Mouse (Mus musculus): Measurements from ENCODE around the gene Uba7. TPM values are rescaled to one million over a fixed set of nuclear protein-coding genes. Genes with fewer than 3 reads are reported as not detected.
A peak's percentile ranks its signal among the peaks of the same experiment; 100 is the strongest.

The Uba7 gene
- polyA plus RNA-seq, 1 experiment from 2014 or later: 24.1 TPM

GRCm38 (mm10) chr9:107959896-107960295, 15.4 kb upstream of the Uba7 start:
- peaks cover 15% of the 10 kb centered on the region; the same call in 1 of the 2 replicates for H3K36me3 ChIP-seq (ENCODE audit: control insufficient read depth, insufficient read depth)
- H3K9ac ChIP-seq (ENCODE audit: low read length): no peak overlapping the region
- H3K9me3 ChIP-seq (replicated peaks; ENCODE audit: control insufficient read depth, low read length): no peaks in the 10 kb centered on the region
- H3K27me3 ChIP-seq (ENCODE audit: control insufficient read depth, insufficient read depth, low read length): no peaks in the 10 kb centered on the region
- no peak overlapping the region for H3K27ac ChIP-seq (ENCODE audit: low read length)
- 71% methylated on average over 6 of the region's 6 CpGs for WGBS
- no peak overlapping the region for H3K4me3 ChIP-seq (ENCODE audit: low read length)
- ATAC-seq (replicated peaks; ENCODE audit: extremely low read depth, insufficient read depth, low FRiP score): no peak
- H3K4me1 ChIP-seq (ENCODE audit: control insufficient read depth, insufficient read depth, low read length): no peaks in the 10 kb centered on the region
- H3K4me2 ChIP-seq (ENCODE audit: low read depth, low read length): no peak overlapping the region

GRCm38 (mm10) chr9:107960928-107961327, 14.4 kb upstream of the Uba7 start:
- H3K4me1 ChIP-seq (ENCODE audit: control insufficient read depth, insufficient read depth, low read length): no peaks in the 10 kb centered on the region
- H3K27me3 ChIP-seq (ENCODE audit: control insufficient read depth, insufficient read depth, low read length): no peaks in the 10 kb centered on the region
- H3K4me2 ChIP-seq (ENCODE audit: low read depth, low read length): no peak overlapping the region
- ATAC-seq (replicated peaks; ENCODE audit: extremely low read depth, insufficient read depth, low FRiP score): no peak
- no peak overlapping the region for H3K27ac ChIP-seq (ENCODE audit: low read length)
- H3K9ac ChIP-seq (ENCODE audit: low read length): no peak overlapping the region
- H3K4me3 ChIP-seq (ENCODE audit: low read length): no peak overlapping the region
- H3K36me3 ChIP-seq (ENCODE audit: control insufficient read depth, insufficient read depth): peaks cover 15% of the 10 kb centered on the region; the same call in 1 of the 2 replicates
- H3K9me3 ChIP-seq (replicated peaks; ENCODE audit: control insufficient read depth, low read length): no peaks in the 10 kb centered on the region
- WGBS: 71% methylated on average over 4 of the region's 4 CpGs

GRCm38 (mm10) chr9:107961351-107961762, 13.9 kb upstream of the Uba7 start:
- Histone ChIP-seq H3K27ac (ENCODE audit: low read length) (no peak overlapping the region), H3K9me3 (replicated peaks; ENCODE audit: control insufficient read depth, low read length) (no peaks in the 10 kb centered on the region), H3K4me2 (ENCODE audit: low read depth, low read length) (no peak overlapping the region), H3K4me1 (ENCODE audit: control insufficient read depth, insufficient read depth, low read length) (no peaks in the 10 kb centered on the region), H3K27me3 (ENCODE audit: control insufficient read depth, insufficient read depth, low read length) (no peaks in the 10 kb centered on the region), H3K36me3 (ENCODE audit: control insufficient read depth, insufficient read depth) (peaks cover 15% of the 10 kb centered on the region; the same call in 1 of the 2 replicates), H3K9ac (ENCODE audit: low read length) (no peak overlapping the region), H3K4me3 (ENCODE audit: low read length) (no peak overlapping the region)
- 83% methylated on average over 10 of the region's 10 CpGs for WGBS
- ATAC-seq (replicated peaks; ENCODE audit: extremely low read depth, insufficient read depth, low FRiP score): no peak

DNA sequence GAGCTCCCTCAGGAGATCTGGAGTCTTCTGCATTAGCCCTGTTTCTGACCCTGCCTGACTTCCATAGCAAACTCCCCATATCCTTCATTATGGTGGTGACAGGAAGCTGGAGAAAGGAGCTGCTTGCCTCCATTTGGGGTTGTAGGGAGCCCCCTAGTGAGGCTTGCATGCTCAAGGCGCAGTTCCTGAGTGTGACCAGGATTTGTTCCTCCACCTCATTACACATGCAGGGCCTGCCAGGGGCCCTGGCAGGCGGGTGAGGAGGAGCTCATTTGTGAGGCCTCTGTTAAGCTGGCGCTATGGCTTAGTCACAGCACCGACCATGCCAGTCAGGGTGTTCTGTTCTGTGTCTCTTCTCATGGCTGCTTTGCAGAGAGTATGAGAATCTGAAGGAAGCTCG, 13.4 kb upstream of the Uba7 start:
- no peak overlapping the region for H3K9ac ChIP-seq (ENCODE audit: low read length)
- 51% methylated on average over 5 of the region's 5 CpGs for WGBS

GRCm38 (mm10) chr9:107962916-107963315, 12.4 kb upstream of the Uba7 start:
- 87% methylated on average over 9 of the region's 9 CpGs for WGBS
- 0 out of 2 replicates have a peak, but pooled peaks cover 7% of the 10 kb centered on the region for H3K36me3 ChIP-seq (ENCODE audit: control insufficient read depth, insufficient read depth)
- ATAC-seq (replicated peaks; ENCODE audit: extremely low read depth, insufficient read depth, low FRiP score): no peak

More for the DNA sequence above, 13.4 kb upstream of the Uba7 start:
- peaks cover 14% of the 10 kb centered on the region; the same call in 1 of the 2 replicates for H3K36me3 ChIP-seq (ENCODE audit: control insufficient read depth, insufficient read depth)
- ATAC-seq (replicated peaks; ENCODE audit: extremely low read depth, insufficient read depth, low FRiP score): no peak
- H3K27me3 ChIP-seq (ENCODE audit: control insufficient read depth, insufficient read depth, low read length): no peaks in the 10 kb centered on the region
- H3K9me3 ChIP-seq (replicated peaks; ENCODE audit: control insufficient read depth, low read length): no peaks in the 10 kb centered on the region
- no peak overlapping the region for H3K4me2 ChIP-seq (ENCODE audit: low read depth, low read length)
- no peak overlapping the region for H3K4me3 ChIP-seq (ENCODE audit: low read length)
- H3K27ac ChIP-seq (ENCODE audit: low read length): no peak overlapping the region
- no peaks in the 10 kb centered on the region for H3K4me1 ChIP-seq (ENCODE audit: control insufficient read depth, insufficient read depth, low read length)

DNA sequence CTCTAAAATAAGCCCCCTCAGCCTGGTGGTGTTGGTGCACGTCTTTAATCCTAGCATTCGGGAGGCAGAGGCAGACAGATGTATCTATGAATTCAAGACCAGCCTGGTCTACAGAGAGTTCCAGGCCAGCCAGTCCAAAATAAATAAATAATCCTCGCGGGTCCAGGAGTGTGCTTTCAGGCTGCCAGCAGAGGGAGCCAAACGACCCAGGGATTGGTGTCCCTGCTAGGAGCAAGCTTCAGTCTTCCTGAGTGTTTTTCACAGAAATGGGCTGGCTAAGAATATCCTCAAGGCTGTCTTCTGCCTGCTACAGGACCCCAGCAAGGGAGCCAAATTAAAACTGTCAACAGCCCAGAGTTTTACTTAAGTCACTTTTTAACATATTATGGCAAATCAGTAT, 11.6 kb upstream of the Uba7 start:
- Histone ChIP-seq H3K27ac (ENCODE audit: low read length) (peak overlapping the region; percentile 56), H3K4me2 (ENCODE audit: low read depth, low read length) (no peak overlapping the region), H3K9ac (ENCODE audit: low read length) (no peak overlapping the region), H3K9me3 (replicated peaks; ENCODE audit: control insufficient read depth, low read length) (no peaks in the 10 kb centered on the region), H3K36me3 (ENCODE audit: control insufficient read depth, insufficient read depth) (0 out of 2 replicates have a peak, but pooled peaks cover 7% of the 10 kb centered on the region), H3K4me3 (ENCODE audit: low read length) (no peak overlapping the region), H3K4me1 (ENCODE audit: control insufficient read depth, insufficient read depth, low read length) (no peaks in the 10 kb centered on the region), H3K27me3 (ENCODE audit: control insufficient read depth, insufficient read depth, low read length) (no peaks in the 10 kb centered on the region)
- whole genome bisulfite sequencing: 11% methylated on average over 5 of the region's 5 CpGs
- peak; percentile 75 for ATAC-seq (replicated peaks; ENCODE audit: extremely low read depth, insufficient read depth, low FRiP score)

More at GRCm38 (mm10) chr9:107962916-107963315, 12.4 kb upstream of the Uba7 start:
- H3K4me3 ChIP-seq (ENCODE audit: low read length): no peak overlapping the region
- no peak overlapping the region for H3K27ac ChIP-seq (ENCODE audit: low read length)
- H3K4me2 ChIP-seq (ENCODE audit: low read depth, low read length): no peak overlapping the region
- H3K9me3 ChIP-seq (replicated peaks; ENCODE audit: control insufficient read depth, low read length): no peaks in the 10 kb centered on the region
- no peaks in the 10 kb centered on the region for H3K27me3 ChIP-seq (ENCODE audit: control insufficient read depth, insufficient read depth, low read length)
- no peak overlapping the region for H3K9ac ChIP-seq (ENCODE audit: low read length)
- H3K4me1 ChIP-seq (ENCODE audit: control insufficient read depth, insufficient read depth, low read length): no peaks in the 10 kb centered on the region

- ATAC-seq (replicated peaks; ENCODE audit: extremely low read depth, insufficient read depth, low FRiP score): no peak
- Histone ChIP-seq H3K27ac (ENCODE audit: low read length) (peak overlapping the region; percentile 18; the same call in 1 of the 2 replicates), H3K4me1 (ENCODE audit: control insufficient read depth, insufficient read depth, low read length) (no peaks in the 10 kb centered on the region), H3K36me3 (ENCODE audit: control insufficient read depth, insufficient read depth) (0 out of 2 replicates have a peak, but pooled peaks cover 4% of the 10 kb centered on the region), H3K9ac (ENCODE audit: low read length) (no peak overlapping the region), H3K4me3 (ENCODE audit: low read length) (no peak overlapping the region), H3K27me3 (ENCODE audit: control insufficient read depth, insufficient read depth, low read length) (no peaks in the 10 kb centered on the region), H3K9me3 (replicated peaks; ENCODE audit: control insufficient read depth, low read length) (no peaks in the 10 kb centered on the region), H3K4me2 (ENCODE audit: low read depth, low read length) (no peak overlapping the region)
- 87% methylated on average over 9 of the region's 9 CpGs for WGBS
Observed at GRCm38 (mm10) chr9:107964681-107965080, 10.6 kb upstream of the Uba7 start.

- Histone ChIP-seq H3K9ac (ENCODE audit: low read length) (no peak overlapping the region), H3K36me3 (ENCODE audit: control insufficient read depth, insufficient read depth) (no peaks in the 10 kb centered on the region)
- WGBS: 72% methylated on average over 10 of the region's 10 CpGs
Observed at GRCm38 (mm10) chr9:107966676-107967075, 8.6 kb upstream of the Uba7 start.

GRCm38 (mm10) chr9:107967437-107967836, 7.9 kb upstream of the Uba7 start:
- no peak overlapping the region for H3K9ac ChIP-seq (ENCODE audit: low read length)
- no peaks in the 10 kb centered on the region for H3K27me3 ChIP-seq (ENCODE audit: control insufficient read depth, insufficient read depth, low read length)
- WGBS: 75% methylated on average over 6 of the region's 6 CpGs
- no peak overlapping the region for H3K4me2 ChIP-seq (ENCODE audit: low read depth, low read length)
- H3K36me3 ChIP-seq (ENCODE audit: control insufficient read depth, insufficient read depth): no peaks in the 10 kb centered on the region
- peaks cover 2% of the 10 kb centered on the region; the same call in 1 of the 2 replicates for H3K4me1 ChIP-seq (ENCODE audit: control insufficient read depth, insufficient read depth, low read length)
- no peak overlapping the region for H3K4me3 ChIP-seq (ENCODE audit: low read length)
- ATAC-seq (replicated peaks; ENCODE audit: extremely low read depth, insufficient read depth, low FRiP score): no peak
- no peaks in the 10 kb centered on the region for H3K9me3 ChIP-seq (replicated peaks; ENCODE audit: control insufficient read depth, low read length)
- H3K27ac ChIP-seq (ENCODE audit: low read length): no peak overlapping the region

More at GRCm38 (mm10) chr9:107966676-107967075, 8.6 kb upstream of the Uba7 start:
- no peaks in the 10 kb centered on the region for H3K9me3 ChIP-seq (replicated peaks; ENCODE audit: control insufficient read depth, low read length)
- peaks cover 2% of the 10 kb centered on the region; the same call in 1 of the 2 replicates for H3K4me1 ChIP-seq (ENCODE audit: control insufficient read depth, insufficient read depth, low read length)
- no peak for ATAC-seq (replicated peaks; ENCODE audit: extremely low read depth, insufficient read depth, low FRiP score)
- no peaks in the 10 kb centered on the region for H3K27me3 ChIP-seq (ENCODE audit: control insufficient read depth, insufficient read depth, low read length)
- H3K27ac ChIP-seq (ENCODE audit: low read length): peak overlapping the region; percentile 34
- no peak overlapping the region for H3K4me3 ChIP-seq (ENCODE audit: low read length)
- H3K4me2 ChIP-seq (ENCODE audit: low read depth, low read length): no peak overlapping the region
